Mouse (Mus musculus) intestine, postnatal 0 days (tissue): Measurements from ENCODE around the gene Cables2. TPM values are rescaled to one million over a fixed set of nuclear protein-coding genes. Genes with fewer than 3 reads are reported as not detected.

Source experiments
- ATAC-seq: fragments of 200-750 bp; cut with Nextera tagmentation; 2 replicates; pipeline ENCODE4 v1.8.0; 2017; ENCODE audit warnings: mild to moderate bottlenecking, moderate TSS enrichment, moderate library complexity
- H3K27ac ChIP-seq: fragments of 300-500 bp; sonication (generic); 2 replicates; pipeline ENCODE4 v1.5.1; 2014; ENCODE audit warnings: mild to moderate bottlenecking, low read depth, low read length, moderate library complexity
- H3K27me3 ChIP-seq: fragments of 300-500 bp; sonication (generic); replicated peaks from 2 replicates; pipeline ENCODE4 v1.6.1; 2014; ENCODE audit warnings: low read length, mixed read lengths; ENCODE audit not compliant: control insufficient read depth, insufficient read depth
- H3K36me3 ChIP-seq: fragments of 300-500 bp; sonication (generic); 2 replicates; pipeline ENCODE4 v1.6.1; 2014; ENCODE audit warnings: mild to moderate bottlenecking, moderate library complexity; ENCODE audit not compliant: control insufficient read depth, insufficient read depth
- H3K4me1 ChIP-seq: fragments of 300-500 bp; sonication (generic); replicated peaks from 2 replicates; pipeline ENCODE4 v1.6.1; 2014; ENCODE audit warnings: antibody characterized with exemption, low read length, mixed read lengths; ENCODE audit not compliant: control insufficient read depth, insufficient read depth
- H3K4me2 ChIP-seq: fragments of 300-500 bp; sonication (generic); replicated peaks from 2 replicates; pipeline ENCODE4 v1.6.1; 2014; ENCODE audit warnings: low read depth, mild to moderate bottlenecking, moderate library complexity
- H3K4me3 ChIP-seq: fragments of 300-500 bp; sonication (generic); 2 replicates; pipeline ENCODE4 v1.5.1; 2014; ENCODE audit warnings: low read depth, low read length
- H3K9ac ChIP-seq: fragments of 300-500 bp; sonication (generic); 2 replicates; pipeline ENCODE4 v1.6.1; 2014; ENCODE audit warnings: mild to moderate bottlenecking, low read depth, low read length
- H3K9me3 ChIP-seq: fragments of 300-500 bp; sonication (generic); 2 replicates; pipeline ENCODE4 v1.6.1; 2016; ENCODE audit warnings: mixed run types; ENCODE audit not compliant: control insufficient read depth
- CTCF ChIP-seq: sonication (generic); IDR thresholded peaks from 2 replicates; pipeline ENCODE4 v1.5.1; 2016; ENCODE audit warnings: low read depth, mild to moderate bottlenecking, control low read depth, antibody characterized with exemption, moderate library complexity
- WGBS: fragments of 180-500 bp; shearing (Covaris S2); extraction: QIAGEN DNeasy Blood & Tissue Kit; methylation state at CpG from one replicate; pipeline ENCODE4 v1.1.7; 2014; 5-methylcytosine and 5-hydroxymethylcytosine counted together
- polyA plus RNA-seq: library from polyadenylated mRNA; unstranded; fragments of >200 nt; fragmentation: Nextera tagmentation; extraction: Ambion mirVana; gene quantifications from 2 replicates; pipeline ENCODE4 v1.2.1, GENCODE M21; 2015

The Cables2 gene
- polyA plus RNA-seq, 1 experiment from 2014 or later = 8.2 TPM

DNA sequence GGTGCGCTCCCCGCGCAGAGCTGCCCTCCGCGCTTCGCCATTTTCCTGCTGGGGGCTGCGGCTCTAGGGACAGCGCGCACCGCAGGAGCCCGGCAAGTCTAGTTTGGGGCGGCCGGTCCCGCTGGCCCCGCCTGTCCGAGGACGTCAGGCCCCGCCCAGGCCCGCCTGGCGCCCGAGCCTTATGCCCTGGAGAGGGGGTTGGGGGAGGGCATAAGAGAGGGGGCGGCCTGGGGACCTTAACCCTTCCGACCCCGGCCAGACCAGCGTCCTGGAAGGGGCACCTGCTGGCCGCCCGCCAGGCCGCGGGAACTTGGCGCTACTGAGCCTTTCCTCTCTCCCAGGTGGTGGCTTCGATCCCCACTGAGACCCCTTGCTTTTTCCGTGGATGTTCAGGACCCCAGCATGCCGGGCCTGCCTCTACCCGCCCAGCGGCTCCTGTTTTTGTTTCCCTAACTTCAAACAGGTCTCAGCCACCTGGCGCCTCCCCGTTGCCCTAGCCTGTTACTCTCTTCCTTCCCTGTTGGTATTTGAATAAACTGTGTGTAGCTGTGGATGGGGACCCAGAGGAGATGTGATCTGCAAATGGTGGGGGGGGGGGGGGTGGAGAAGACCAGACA, 47.4 kb downstream of the Cables2 start, which contains the start of gene Lama5:
TSS of gene Lama5 (minus strand) at position 98 of the 617 bp plus-strand sequence.
- H3K9me3 ChIP-seq = no peaks in the 10 kb centered on the region
- peak within 1 kb of the TSS; percentile 64 for H3K4me3 ChIP-seq
- H3K27me3 ChIP-seq = peaks cover 4% of the 10 kb centered on the region; the same call in 1 of the 2 replicates
- peak; percentile 41 for ATAC-seq
- peaks cover 13% of the 10 kb centered on the region; the same call in 1 of the 2 replicates for H3K4me1 ChIP-seq
- WGBS = 2% methylated on average over 35 of the region's 37 CpGs
- peak within 1 kb of the TSS; percentile 45 for H3K9ac ChIP-seq
- H3K4me2 ChIP-seq = peak within 1 kb of the TSS; percentile 99
- H3K36me3 ChIP-seq = no peaks in the 10 kb centered on the region
- TF ChIP-seq CTCF = no peak
- H3K27ac ChIP-seq = 0 out of 2 replicates have a peak within 1 kb of the TSS, but pooled peaks have one; percentile 21

DNA sequence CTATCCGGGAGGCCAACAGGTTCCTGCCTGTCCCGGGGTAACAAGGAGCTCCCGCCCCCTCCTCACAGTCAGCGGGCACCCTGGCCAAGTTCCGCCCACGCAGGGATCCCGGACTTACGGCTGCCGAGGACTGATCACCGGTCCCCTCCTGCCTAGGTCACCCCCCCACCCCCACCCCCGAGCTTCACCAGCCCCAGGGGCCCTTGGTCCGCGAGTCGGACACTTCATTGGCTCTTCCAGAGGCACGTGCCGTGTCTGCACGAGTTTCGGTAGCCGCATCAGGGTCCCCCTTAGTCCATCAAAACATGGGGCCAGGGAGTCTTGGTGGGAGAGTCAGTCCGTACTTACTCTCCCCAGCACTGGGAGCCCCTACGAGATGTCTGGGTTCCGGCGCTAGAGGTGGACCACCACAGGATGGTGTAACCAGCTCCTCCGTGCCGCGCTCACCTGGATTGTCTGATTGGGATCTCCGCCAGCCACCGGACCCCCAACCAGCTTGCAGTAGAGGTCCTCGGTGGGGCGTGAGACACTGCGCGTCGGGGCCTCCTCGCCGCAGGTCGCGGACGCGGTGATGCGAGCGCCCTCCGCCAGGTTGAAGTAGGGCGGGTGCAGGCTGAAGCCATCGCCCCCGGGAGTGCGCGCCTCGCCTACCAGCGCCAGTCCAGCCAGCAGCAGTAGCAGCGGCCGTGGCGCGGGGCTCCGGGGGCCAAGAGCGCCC, 48.1 kb downstream of the Cables2 start:
- H3K9ac ChIP-seq = peak overlapping the region; percentile 45
- peaks cover 14% of the 10 kb centered on the region for H3K4me1 ChIP-seq
- under 1% methylated on average over 54 of the region's 55 CpGs for WGBS
- peak overlapping the region; percentile 64 for H3K4me3 ChIP-seq
- 0 out of 2 replicates have a peak overlapping the region, but pooled peaks have one; percentile 21 for H3K27ac ChIP-seq
- peaks cover 4% of the 10 kb centered on the region; the same call in 1 of the 2 replicates for H3K27me3 ChIP-seq
- TF ChIP-seq CTCF = no peak
- no peaks in the 10 kb centered on the region for H3K36me3 ChIP-seq
- no peaks in the 10 kb centered on the region for H3K9me3 ChIP-seq
- H3K4me2 ChIP-seq = peak overlapping the region; percentile 99
- ATAC-seq = peak; percentile 32

DNA sequence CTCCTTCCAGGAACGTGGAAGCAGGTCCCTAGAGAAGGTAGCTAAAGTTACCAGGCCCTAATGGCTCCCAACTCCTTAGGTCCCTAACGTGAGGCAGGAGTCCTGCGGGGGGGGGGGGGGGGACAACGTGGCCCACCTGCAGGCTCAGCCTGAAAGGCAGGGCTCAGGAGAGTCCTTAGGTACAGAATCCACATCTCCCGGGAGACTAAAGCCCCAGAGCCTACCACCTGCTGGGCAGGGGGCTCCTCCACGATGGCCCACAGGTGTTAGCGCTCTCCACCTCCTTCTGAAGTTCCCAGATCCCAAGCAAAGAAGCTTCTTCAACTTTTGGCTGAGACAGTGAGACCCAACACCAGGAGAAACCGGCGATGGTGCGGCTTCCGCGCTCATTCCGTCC, 48.7 kb downstream of the Cables2 start:
- H3K9ac ChIP-seq = peak overlapping the region; percentile 45
- no peak overlapping the region for H3K27ac ChIP-seq
- H3K9me3 ChIP-seq = no peaks in the 10 kb centered on the region
- H3K36me3 ChIP-seq = no peaks in the 10 kb centered on the region
- H3K27me3 ChIP-seq = peaks cover 4% of the 10 kb centered on the region; the same call in 1 of the 2 replicates
- WGBS = 4% methylated on average over 11 of the region's 13 CpGs
- no peak for TF ChIP-seq CTCF
- peak overlapping the region; percentile 64 for H3K4me3 ChIP-seq
- H3K4me2 ChIP-seq = peak overlapping the region; percentile 99
- H3K4me1 ChIP-seq = peaks cover 17% of the 10 kb centered on the region
- ATAC-seq = no peak

DNA sequence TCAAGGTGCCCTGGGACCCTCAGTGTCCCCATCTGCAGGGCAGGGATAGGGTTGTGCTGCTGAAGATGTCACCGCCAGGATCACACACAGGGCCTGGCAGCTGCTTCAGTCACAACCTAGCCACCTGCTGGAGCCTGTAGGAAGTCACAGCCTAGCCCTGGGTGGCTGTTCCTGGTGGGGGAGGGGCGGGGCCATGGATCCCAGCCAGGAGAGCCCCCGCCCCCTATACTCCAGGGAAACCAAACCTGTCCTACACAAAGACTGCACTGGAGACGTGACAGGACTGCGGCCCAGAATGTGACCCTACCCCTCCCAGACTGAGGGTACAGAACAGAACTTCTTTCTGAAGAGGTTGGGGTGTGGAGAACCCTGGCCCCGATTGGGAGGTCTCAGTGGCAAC, 51.0 kb downstream of the Cables2 start:
- Histone ChIP-seq H3K9me3 (no peaks in the 10 kb centered on the region), H3K27ac (no peak overlapping the region), H3K27me3 (peaks cover 4% of the 10 kb centered on the region; the same call in 1 of the 2 replicates), H3K4me2 (no peak overlapping the region; the same call in 1 of the 2 replicates), H3K4me3 (no peak overlapping the region), H3K4me1 (peaks cover 5% of the 10 kb centered on the region), H3K9ac (no peak overlapping the region), H3K36me3 (no peaks in the 10 kb centered on the region)
- peak; percentile 27; the same call in 1 of the 2 replicates for ATAC-seq
- peak; percentile 69 for TF ChIP-seq CTCF
- WGBS = 5% methylated on average over 6 of the region's 6 CpGs

DNA sequence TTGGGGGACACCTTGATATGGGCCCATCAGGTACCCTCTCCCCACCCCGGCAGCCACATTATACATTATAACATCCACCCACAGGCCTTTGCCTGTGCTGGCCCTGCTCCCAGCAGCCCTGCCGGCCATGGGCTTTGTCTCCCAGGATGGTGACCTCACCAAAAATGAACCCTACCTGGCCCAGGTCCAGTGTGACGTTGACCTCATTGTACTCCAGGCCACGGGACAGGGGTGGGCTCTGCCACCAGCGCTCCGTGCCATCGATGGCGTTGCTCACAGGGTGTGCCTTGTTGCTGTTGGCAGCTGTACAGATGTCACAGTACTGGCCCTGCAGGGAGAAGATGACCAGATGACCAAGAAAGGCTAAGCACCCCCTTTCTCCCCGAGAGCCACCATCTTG, 52.2 kb downstream of the Cables2 start:
- Histone ChIP-seq H3K4me1 (peaks cover 8% of the 10 kb centered on the region), H3K4me3 (no peak overlapping the region), H3K9me3 (no peaks in the 10 kb centered on the region), H3K36me3 (no peaks in the 10 kb centered on the region), H3K4me2 (no peak overlapping the region), H3K9ac (no peak overlapping the region), H3K27me3 (peaks cover 4% of the 10 kb centered on the region; the same call in 1 of the 2 replicates), H3K27ac (no peak overlapping the region)
- no peak for ATAC-seq
- TF ChIP-seq CTCF = no peak
- WGBS = 91% methylated on average over 9 of the region's 9 CpGs

DNA sequence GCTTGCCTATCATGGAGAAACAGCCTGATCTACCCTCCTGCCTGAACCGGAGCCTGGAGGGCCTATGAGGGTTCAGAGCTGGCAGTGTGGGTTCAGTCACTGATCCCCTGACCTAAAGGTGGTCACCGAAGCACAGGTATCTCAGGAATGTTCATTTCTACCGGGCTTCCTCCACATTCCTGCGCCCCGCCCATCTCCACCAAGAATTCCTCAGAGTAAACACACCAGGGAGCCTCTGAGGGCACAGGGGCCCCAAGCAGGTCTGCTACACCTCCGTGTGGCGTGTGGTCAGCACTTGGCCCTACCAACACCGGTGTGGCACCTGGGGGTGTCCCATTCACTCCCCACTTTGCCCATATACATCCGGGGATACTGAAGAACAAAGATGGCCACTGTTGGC, 53.1 kb downstream of the Cables2 start:
- no peaks in the 10 kb centered on the region for H3K9me3 ChIP-seq
- H3K36me3 ChIP-seq = no peaks in the 10 kb centered on the region
- 0 out of 2 replicates have a peak, but pooled peaks have one; percentile 18 for ATAC-seq
- no peak for TF ChIP-seq CTCF
- peaks cover 4% of the 10 kb centered on the region; the same call in 1 of the 2 replicates for H3K27me3 ChIP-seq
- peaks cover 12% of the 10 kb centered on the region for H3K4me1 ChIP-seq
- H3K4me3 ChIP-seq = no peak overlapping the region
- H3K27ac ChIP-seq = peak overlapping the region; percentile 28; the same call in 1 of the 2 replicates
- H3K4me2 ChIP-seq = peak overlapping the region; percentile 21; the same call in 1 of the 2 replicates
- 32% methylated on average over 9 of the region's 9 CpGs for WGBS
- H3K9ac ChIP-seq = no peak overlapping the region
